Mouse (Mus musculus) thymus, postnatal 0 days (tissue): Measurements from ENCODE around the gene Disc1. TPM values are rescaled to one million over a fixed set of nuclear protein-coding genes. Genes with fewer than 3 reads are reported as not detected.

Source experiments
- DNase-seq: peaks from one replicate; pipeline ENCODE4 v3.0.0-alpha.2; 2015; ENCODE audit warnings: low spot score
- microRNA-seq: library from miRNA; unstranded; fragments of <30 nt; microRNA quantifications from one replicate; pipeline ENCODE4, GENCODE M21; 2016; ENCODE audit warnings: borderline number of aligned reads
- polyA plus RNA-seq: library from polyadenylated mRNA; unstranded; fragments of >200 nt; fragmentation: Nextera tagmentation; extraction: Ambion mirVana; gene quantifications from 2 replicates; pipeline ENCODE4 v1.2.1, GENCODE M21; 2015

The Disc1 gene
- polyA plus RNA-seq, 1 experiment from 2014 or later, result 0.46 TPM

DNA sequence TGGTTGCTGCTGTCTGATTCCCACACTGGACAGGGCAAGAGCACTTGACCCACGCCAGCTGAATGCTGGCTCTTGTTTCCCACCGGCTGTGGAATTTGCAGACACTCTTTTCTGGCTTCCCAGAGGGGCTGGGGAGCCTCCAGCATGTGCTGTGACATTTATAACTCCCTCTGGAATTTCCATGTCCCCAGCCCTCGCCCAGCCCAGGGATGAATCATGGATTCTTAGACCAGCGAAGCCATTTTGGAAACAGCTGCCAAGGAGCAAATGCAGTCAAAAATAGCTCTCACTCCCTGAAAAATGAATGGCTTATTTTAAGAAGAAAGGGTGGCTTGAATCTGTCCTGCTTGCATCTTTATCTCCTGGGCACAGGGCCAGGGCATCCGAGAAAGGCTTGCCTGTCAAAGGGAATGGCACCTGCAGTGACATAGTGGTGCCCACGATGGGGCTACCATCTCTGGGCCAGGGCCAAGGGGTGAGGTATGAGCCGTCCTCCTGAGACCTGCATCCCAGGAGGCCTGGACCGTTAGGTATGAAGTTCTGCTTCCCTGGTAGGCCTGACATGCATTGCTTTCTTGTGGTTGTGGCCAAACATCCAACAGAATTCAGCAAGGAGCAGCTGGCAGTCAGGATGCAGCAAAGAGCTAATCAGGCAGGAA, 239.1 kb downstream of the Disc1 start:
- DNase-seq, result no peak

DNA sequence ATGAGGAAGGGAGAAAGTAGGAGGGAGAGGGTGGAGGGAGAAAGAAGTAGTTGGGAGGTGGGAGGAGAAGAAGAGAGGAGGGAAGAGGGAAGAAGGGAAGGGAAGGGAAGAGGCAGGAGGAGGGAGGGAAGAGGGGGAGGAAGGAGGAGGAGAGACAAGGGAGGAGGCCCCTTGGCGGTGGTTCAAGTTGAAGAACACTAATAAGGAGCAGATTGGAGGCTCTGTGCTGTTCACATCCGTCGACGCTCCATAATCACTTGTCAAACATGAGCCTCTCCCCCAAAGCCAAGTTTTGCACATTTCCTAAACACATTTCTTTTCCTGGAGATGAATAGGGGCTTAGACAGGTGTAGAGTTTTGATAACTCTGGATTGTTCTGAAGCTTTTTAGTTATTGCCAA, 245.3 kb downstream of the Disc1 start:
- no peak for DNase-seq

DNA sequence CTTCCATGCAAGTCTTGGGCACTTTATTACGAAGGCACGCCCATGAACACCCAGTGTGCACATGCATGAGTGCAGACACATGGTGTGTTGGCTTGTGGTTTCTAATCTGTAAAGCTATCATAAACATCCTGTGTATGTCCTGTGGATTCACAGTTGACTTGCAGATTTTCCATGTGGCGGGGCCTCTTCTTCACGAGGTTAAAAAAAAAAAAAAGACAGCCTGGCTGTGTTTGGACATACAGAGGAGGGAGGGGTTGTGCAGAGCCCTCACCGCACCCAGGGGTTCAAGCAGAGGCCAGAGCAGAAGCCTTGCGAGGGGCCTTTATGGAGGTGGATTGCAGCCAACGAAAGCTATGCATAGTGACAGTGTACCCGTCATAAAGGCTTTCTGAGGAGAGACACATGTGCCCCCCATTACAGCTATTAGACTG, 248.0 kb downstream of the Disc1 start:
- peak; percentile 8 for DNase-seq

DNA sequence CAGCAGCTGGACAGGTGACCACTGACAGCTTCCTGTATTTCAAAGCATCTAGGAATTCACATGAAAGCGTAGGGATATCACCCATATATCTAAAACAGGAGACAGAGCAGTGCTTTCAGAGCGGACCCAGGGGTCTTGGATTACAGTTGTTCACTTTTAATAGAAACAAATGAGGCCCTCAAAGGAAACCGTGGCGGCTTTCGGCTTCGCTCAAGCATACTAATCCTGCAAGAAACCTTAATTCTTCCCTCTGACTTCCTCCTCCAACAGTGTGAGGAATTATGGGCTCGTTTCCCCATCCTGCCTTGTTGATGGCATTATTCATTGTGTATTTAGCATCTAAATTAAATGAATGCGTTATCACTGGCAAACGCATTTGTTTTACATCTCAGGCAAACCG, 252.7 kb downstream of the Disc1 start:
- DNase-seq, result no peak

DNA sequence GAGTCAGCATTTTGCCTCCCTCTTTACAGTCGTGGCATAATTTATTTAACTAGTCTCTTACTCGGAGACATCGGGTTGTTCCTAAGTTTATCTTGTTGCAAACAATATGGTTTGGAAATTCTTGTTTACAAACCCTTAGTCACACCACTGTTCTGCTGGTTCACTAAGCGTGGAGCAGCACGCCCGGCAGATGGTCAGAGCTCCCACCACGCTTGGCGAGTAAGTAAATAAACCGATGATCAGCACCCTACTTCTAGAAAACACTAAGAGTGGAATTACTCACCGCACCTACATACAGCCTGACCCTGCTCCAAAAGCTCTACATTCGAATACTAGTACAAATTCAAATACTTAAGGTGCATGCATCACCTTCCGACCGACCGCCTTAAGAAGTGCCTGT, 256.0 kb downstream of the Disc1 start:
- DNase-seq, result no peak

Small RNAs within 50 kb of the gene (microRNA-seq; reads per million reads assigned to microRNA genes)
- gene Gm22197, result not detected

Other genes with a start within 250 kb of the Disc1 start
- 78.2 and 78.9 TPM in 2 replicates for gene Gnpat, start 191.2 kb upstream of the Disc1 start, polyA plus RNA-seq
- 39.1 and 42.3 TPM in 2 replicates for gene 2810004N23Rik, start 191.1 kb upstream of the Disc1 start, polyA plus RNA-seq
- gene Exoc8, start 156.5 kb upstream of the Disc1 start, polyA plus RNA-seq, result 7.0 and 9.2 TPM in 2 replicates
- 11.0 and 13.5 TPM in 2 replicates for gene Sprtn, start 156.3 kb upstream of the Disc1 start, polyA plus RNA-seq
- gene Egln1, start 104.9 kb upstream of the Disc1 start, polyA plus RNA-seq, result 13.0 and 15.3 TPM in 2 replicates
- 120 and 129 TPM in 2 replicates for gene Tsnax, start 41.2 kb upstream of the Disc1 start, polyA plus RNA-seq